Mouse (Mus musculus) liver, embryonic 14.5 days (tissue): Measurements from ENCODE around the gene Stk33. TPM values are rescaled to one million over a fixed set of nuclear protein-coding genes. Genes with fewer than 3 reads are reported as not detected.

Experiments used
- ATAC-seq: fragments of 200-750 bp; cut with Nextera tagmentation; 2 replicates; pipeline ENCODE4 v1.8.0; 2017; ENCODE audit warnings: moderate number of reproducible peaks, mild to moderate bottlenecking, moderate library complexity; ENCODE audit not compliant: insufficient read depth
- DNase-seq, 3 experiments: peaks; one replicate each; pipeline ENCODE4 v3.0.0-alpha.2; 2012 to 2013; ENCODE audit warnings: low read depth in 3 of 3, low spot score in 3 of 3
- H3K27ac ChIP-seq: fragments of 300-500 bp; sonication (generic); 2 replicates; pipeline ENCODE4 v1.5.1; 2014; ENCODE audit warnings: moderate library complexity, mild to moderate bottlenecking, control low read depth, inconsistent platforms
- H3K27me3 ChIP-seq: fragments of 300-500 bp; sonication (generic); 2 replicates; pipeline ENCODE4 v1.6.1; 2014; ENCODE audit warnings: mild to moderate bottlenecking, low read length, moderate library complexity; ENCODE audit not compliant: control insufficient read depth, insufficient read depth
- H3K36me3 ChIP-seq: fragments of 300-500 bp; sonication (generic); replicated peaks from 2 replicates; pipeline ENCODE4 v1.6.1; 2014; ENCODE audit warnings: low read depth; ENCODE audit not compliant: control insufficient read depth, insufficient read depth
- H3K4me1 ChIP-seq, 2 experiments: fragments of 200-500 bp in 1 of 2; fragments of 300-500 bp in 1 of 2; sonication (generic) in 1 of 2; replicated peaks; 2 replicates each; pipeline ENCODE4 v1.6.1; 2012 to 2014; ENCODE audit warnings: antibody characterized with exemption in 1 of 2, inconsistent platforms in 1 of 2, low read length in 1 of 2; ENCODE audit not compliant: control insufficient read depth in 2 of 2, insufficient read depth in 2 of 2
- H3K4me2 ChIP-seq: fragments of 300-500 bp; sonication (generic); 2 replicates; pipeline ENCODE4 v1.6.1; 2014; ENCODE audit warnings: low read depth, mild to moderate bottlenecking, control low read depth, moderate library complexity
- H3K4me3 ChIP-seq, 2 experiments: fragments of 200-500 bp in 1 of 2; fragments of 300-500 bp in 1 of 2; sonication (generic) in 1 of 2; 2 replicates each; pipeline ENCODE4 v1.5.1; 2012 to 2014; ENCODE audit warnings: low read depth in 2 of 2, low read length in 2 of 2, mild to moderate bottlenecking in 2 of 2, control low read depth in 1 of 2, inconsistent platforms in 1 of 2, moderate library complexity in 1 of 2; ENCODE audit not compliant: insufficient read depth in 1 of 2
- H3K9ac ChIP-seq: fragments of 300-500 bp; sonication (generic); replicated peaks from 2 replicates; pipeline ENCODE4 v1.6.1; 2014; ENCODE audit warnings: mild to moderate bottlenecking, control low read depth, moderate library complexity
- H3K9me3 ChIP-seq: fragments of 300-500 bp; sonication (generic); 2 replicates; pipeline ENCODE4 v1.6.1; 2016; ENCODE audit warnings: low read length, mixed read lengths; ENCODE audit not compliant: control insufficient read depth
- CTCF ChIP-seq: IDR thresholded peaks from 2 replicates; pipeline ENCODE4 v1.5.1; 2016; ENCODE audit warnings: antibody characterized with exemption, low read depth, control low read depth
- EP300 ChIP-seq: IDR thresholded peaks from 2 replicates; pipeline ENCODE4 v1.6.1; 2016; ENCODE audit warnings: antibody characterized with exemption, low read depth
- WGBS: fragments of 180-500 bp; shearing (Covaris S2); extraction: QIAGEN DNeasy Blood & Tissue Kit; methylation state at CpG from one replicate; pipeline ENCODE4 v1.1.7; 2014; ENCODE audit not compliant: insufficient replicate concordance; 5-methylcytosine and 5-hydroxymethylcytosine counted together
- polyA plus RNA-seq, 2 experiments: library from polyadenylated mRNA; depleted of rRNA in 1 of 2; stranded (reverse) in 1 of 2; unstranded in 1 of 2; fragments of >200 nt; fragmentation: Nextera tagmentation in 1 of 2; extraction: Ambion mirVana in 1 of 2; gene quantifications; 2 replicates each; pipeline versions ENCODE4 v1.2.1 to v1.2.3; 2012 to 2014

The Stk33 gene
- polyA plus RNA-seq, 2 experiments: not detected

DNA sequence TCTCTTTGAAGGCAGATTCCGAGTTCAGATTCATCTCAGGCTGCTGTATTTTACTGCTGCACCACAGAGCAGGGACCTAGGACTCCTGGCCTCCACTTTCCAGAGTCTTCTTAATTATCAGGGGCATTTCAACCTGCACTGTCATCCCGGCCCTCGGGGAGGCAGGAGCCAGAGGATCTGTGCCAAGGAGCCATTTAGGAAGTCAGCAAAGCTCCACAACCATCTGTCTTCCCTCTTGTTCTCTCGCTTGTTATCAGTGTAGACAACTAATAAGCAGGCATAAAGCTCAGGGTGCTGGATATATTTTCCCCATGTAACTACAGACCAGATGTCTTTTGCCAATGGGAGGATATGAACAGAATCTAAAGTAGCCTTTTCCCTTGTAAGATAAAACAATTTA lies 112.1 kb downstream of the Stk33 start:
- TF ChIP-seq EP300 (no peak), CTCF (no peak)
- H3K4me1 ChIP-seq: no peaks in the 10 kb centered on the region
- 50% methylated on average over 4 of the region's 4 CpGs for WGBS
- no peak overlapping the region for H3K4me3 ChIP-seq
- H3K4me2 ChIP-seq: no peak overlapping the region
- no peak for DNase-seq
- no peaks in the 10 kb centered on the region for H3K9me3 ChIP-seq
- H3K27ac ChIP-seq: no peak overlapping the region
- no peaks in the 10 kb centered on the region for H3K36me3 ChIP-seq
- ATAC-seq: no peak
- no peak overlapping the region for H3K9ac ChIP-seq
- no peaks in the 10 kb centered on the region for H3K27me3 ChIP-seq

DNA sequence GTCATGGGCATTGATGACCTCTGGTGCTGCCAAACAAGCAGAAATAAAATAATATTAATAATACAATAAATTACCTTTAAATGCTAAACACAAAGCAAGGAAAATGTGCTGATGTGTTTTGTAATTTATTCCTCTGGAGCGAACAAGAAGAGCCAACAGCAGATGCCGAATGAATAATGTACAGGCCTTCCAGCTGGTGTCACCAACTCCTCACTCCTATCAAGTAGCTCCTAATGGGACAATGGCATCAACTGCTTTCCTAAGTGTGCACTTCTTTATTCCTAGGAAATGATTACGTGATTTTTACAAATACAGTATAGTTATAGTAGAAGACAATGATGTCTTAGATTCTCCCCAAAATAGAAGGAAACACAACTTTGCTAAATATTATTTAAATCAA lies 113.2 kb downstream of the Stk33 start:
- H3K4me1 ChIP-seq: no peaks in the 10 kb centered on the region
- ATAC-seq: no peak
- H3K27me3 ChIP-seq: no peaks in the 10 kb centered on the region
- no peak overlapping the region for H3K9ac ChIP-seq
- no peak overlapping the region for H3K4me2 ChIP-seq
- TF ChIP-seq EP300: no peak
- no peak for TF ChIP-seq CTCF
- 65% methylated on average over 3 of the region's 3 CpGs for WGBS
- H3K4me3 ChIP-seq: no peak overlapping the region
- no peak for DNase-seq
- H3K36me3 ChIP-seq: no peaks in the 10 kb centered on the region
- no peaks in the 10 kb centered on the region for H3K9me3 ChIP-seq
- H3K27ac ChIP-seq: no peak overlapping the region

DNA sequence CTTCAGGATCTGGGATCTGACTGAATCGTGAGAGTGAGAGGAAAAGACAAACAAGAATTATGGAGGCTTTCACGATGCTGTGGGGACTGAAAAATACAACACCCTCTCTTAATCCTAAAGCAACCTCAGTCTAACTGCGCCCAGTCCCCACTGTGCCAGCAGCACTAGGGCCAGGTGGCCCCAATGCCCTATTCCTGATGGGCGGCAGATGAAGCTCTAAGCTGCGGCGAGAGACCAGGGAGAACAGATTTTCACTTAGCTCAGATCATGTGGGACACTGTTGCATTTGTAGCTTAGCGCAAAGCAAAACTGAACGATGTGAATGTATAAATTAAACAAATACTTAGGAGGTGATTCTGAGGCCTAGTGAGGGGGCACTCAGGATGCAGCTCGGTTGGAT lies 113.7 kb downstream of the Stk33 start:
- TF ChIP-seq CTCF (no peak), EP300 (no peak)
- ATAC-seq: no peak
- no peak overlapping the region for H3K4me2 ChIP-seq

DNA sequence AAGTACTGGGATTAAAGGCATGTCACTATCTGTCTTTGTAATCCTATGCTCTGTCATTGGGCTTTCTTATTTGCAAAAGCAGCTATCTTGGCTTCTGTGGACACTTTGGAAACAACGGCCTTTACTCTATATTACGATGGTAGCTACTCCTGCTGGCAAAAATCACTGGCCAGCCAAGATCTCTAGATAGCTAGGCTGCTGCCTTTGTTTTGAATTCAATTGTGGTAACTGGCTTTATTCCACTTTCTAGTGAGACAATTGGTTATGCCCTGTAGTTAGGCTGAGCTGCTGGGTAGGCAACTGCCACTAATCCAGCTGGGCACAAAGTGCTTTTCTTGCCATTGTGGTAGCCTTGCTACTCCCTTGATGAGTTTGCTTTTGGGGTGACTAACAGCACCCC lies 129.4 kb downstream of the Stk33 start:
- ATAC-seq (no peak), DNase-seq (no peak)
- Histone ChIP-seq H3K27me3 (no peaks in the 10 kb centered on the region), H3K4me1 (no peaks in the 10 kb centered on the region), H3K36me3 (no peaks in the 10 kb centered on the region), H3K4me3 (no peak overlapping the region), H3K9ac (no peak overlapping the region), H3K4me2 (no peak overlapping the region), H3K27ac (no peak overlapping the region), H3K9me3 (no peaks in the 10 kb centered on the region)
- TF ChIP-seq CTCF (no peak), EP300 (no peak)
- WGBS: 67% methylated on average over 2 of the region's 2 CpGs

More for the DNA sequence above, 113.7 kb downstream of the Stk33 start:
- no peaks in the 10 kb centered on the region for H3K4me1 ChIP-seq
- H3K4me3 ChIP-seq: no peak overlapping the region
- WGBS: 71% methylated on average over 9 of the region's 9 CpGs
- no peak overlapping the region for H3K9ac ChIP-seq
- H3K27me3 ChIP-seq: no peaks in the 10 kb centered on the region
- H3K27ac ChIP-seq: no peak overlapping the region
- H3K36me3 ChIP-seq: no peaks in the 10 kb centered on the region
- DNase-seq: no peak
- H3K9me3 ChIP-seq: no peaks in the 10 kb centered on the region

DNA sequence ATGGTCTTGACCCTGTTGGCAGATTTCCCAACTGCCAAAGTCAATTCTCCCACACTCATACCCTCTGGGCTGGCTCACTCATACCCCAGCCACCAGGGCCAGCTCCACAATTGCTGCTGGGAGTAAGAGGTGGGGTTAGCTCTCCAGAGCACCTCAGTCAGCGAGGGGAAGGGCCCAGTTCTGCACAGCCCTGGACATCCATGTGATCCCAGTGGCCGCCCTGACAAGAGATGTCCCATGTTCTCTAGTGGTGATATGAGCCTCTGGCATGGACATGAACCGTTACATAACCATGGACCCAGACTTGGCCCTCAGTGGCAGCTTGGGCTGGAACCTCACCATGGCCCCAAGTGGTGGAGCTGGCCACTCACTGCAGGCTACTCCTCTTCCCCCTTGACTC lies 143.1 kb downstream of the Stk33 start:
- DNase-seq (no peak), ATAC-seq (no peak)
- Histone ChIP-seq H3K36me3 (no peaks in the 10 kb centered on the region), H3K4me3 (no peak overlapping the region), H3K4me2 (no peak overlapping the region), H3K9me3 (no peaks in the 10 kb centered on the region), H3K27me3 (no peaks in the 10 kb centered on the region), H3K9ac (no peak overlapping the region), H3K4me1 (no peaks in the 10 kb centered on the region), H3K27ac (no peak overlapping the region)
- 58% methylated on average over 3 of the region's 3 CpGs for WGBS
- TF ChIP-seq CTCF: no peak
- TF ChIP-seq EP300: no peak

DNA sequence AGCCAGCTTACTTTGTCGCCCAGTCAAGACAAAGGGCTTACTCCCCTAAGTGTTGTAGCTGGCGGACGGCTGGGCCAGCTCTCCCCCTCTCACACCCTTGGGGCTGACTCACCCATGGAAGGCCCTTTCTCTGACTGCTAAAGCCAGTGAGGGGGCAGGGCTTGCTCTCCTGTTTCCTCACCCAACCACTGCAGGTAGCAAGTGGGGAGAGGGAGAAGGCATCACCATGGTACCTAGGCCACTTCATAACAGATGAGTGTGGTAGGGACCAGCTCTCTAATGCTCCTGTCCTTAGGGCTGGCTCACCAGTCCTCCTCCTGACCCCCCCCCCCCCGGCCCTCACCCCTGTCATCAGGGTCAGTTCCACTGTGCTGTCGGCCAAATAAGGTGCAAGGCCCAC lies 143.5 kb downstream of the Stk33 start:
- DNase-seq (no peak), ATAC-seq (no peak)
- TF ChIP-seq CTCF (no peak), EP300 (no peak)
- Histone ChIP-seq H3K9me3 (no peaks in the 10 kb centered on the region), H3K27me3 (no peaks in the 10 kb centered on the region), H3K36me3 (no peaks in the 10 kb centered on the region), H3K4me1 (no peaks in the 10 kb centered on the region), H3K9ac (no peak overlapping the region), H3K4me2 (no peak overlapping the region), H3K4me3 (no peak overlapping the region), H3K27ac (no peak overlapping the region)
- 51% methylated on average over 5 of the region's 5 CpGs for WGBS
